Mouse (Mus musculus) spleen, postnatal 14 days (tissue): ENCODE measurements around the gene Cdh22.

Experiments
- DNase-seq, 2 experiments: peaks; one replicate each; pipeline ENCODE4 v3.0.0; 2021 to 2022; ENCODE audit warnings: low spot score in 2 of 2

Gene Cdh22

GRCm38 (mm10) chr2:165250903-165251302 lies 16.2 kb upstream of the Cdh22 start:
- DNase-seq: no peak

DNA sequence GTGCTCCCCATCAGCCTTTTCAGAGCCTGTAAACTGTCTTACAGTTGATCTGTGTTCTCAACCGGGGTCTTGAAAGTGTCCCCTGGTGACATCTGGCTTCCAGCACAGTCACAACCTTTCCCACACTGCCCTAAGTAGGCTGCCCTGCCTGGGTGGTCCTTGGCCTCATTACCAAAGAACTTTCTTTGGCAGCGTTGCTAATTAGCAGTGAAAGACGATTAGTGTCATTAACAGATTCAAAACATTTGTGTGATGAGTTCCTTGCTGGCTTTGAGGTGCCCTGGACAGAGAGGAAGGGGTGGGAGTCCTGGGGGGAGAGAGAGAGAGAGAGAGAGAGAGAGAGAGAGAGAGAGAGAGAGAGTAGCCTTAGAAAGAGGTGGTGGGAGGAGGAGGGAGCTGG lies 14.3 kb upstream of the Cdh22 start:
- DNase-seq: no peak

DNA sequence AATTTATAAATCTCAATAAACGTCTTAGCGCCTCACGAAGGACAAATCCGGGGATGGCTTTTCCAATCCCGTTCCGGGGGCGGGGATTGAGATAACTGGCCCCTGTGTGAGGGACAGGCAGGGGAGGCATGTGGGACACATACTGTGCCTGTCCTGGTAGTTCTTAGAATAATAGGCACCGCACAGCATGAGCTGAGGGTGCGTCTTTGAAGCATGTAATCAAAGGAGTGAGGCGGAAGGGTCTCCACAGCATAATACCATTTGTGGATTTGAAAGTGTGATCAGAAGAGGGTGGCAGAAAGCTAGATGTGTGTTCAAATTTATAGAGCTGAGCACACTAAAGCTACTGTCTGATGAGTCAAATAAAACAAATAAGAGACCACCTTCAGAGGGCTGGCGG lies 11.7 kb upstream of the Cdh22 start:
- no peak for DNase-seq

GRCm38 (mm10) chr2:165243122-165243720 lies 8.6 kb upstream of the Cdh22 start:
- no peak for DNase-seq

DNA sequence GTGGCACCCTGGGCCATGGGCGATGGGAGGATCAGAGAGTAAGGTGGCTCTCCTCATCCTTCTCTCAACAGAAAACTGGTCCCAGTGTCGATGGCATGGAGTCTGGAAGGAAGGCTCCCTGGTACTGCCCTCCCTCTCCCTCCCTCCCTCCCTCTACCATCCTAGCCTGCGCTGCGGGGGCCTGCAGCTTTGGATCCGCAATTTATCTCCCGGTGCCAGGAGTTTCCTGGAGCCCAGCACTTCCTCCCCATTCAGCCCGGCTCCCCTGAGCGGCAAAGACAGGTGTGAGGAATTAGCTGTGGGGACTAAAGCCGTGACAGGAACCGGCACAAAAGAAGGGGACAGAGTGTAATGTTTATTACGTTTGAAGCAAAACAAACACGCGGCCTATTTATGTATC lies 7.9 kb upstream of the Cdh22 start:
- DNase-seq: no peak

DNA sequence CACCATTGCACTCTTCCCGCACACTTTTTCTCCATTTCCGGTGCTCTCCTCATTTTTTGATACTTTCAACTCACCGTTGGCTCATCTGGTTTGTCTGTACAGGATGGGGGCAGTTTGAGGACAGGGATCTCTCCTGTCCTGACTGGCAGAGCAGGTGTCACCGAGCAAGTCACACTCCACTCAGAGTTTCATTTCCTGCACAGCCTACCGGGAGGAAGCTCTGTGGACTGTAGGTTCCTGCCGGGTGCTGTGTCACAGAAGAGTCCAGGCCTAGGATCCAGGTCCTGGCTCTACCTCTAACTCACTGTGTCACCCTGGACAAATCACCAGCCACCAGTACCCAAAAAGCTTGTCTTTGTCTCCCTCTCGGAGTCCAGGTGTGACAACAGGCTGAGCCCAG lies 7.1 kb upstream of the Cdh22 start:
- no peak for DNase-seq

- no peak for DNase-seq
These were observed 5.7 kb upstream of the Cdh22 start for GRCm38 (mm10) chr2:165240371-165240770.

GRCm38 (mm10) chr2:165239533-165240144 lies 5.0 kb upstream of the Cdh22 start:
- no peak for DNase-seq

DNA sequence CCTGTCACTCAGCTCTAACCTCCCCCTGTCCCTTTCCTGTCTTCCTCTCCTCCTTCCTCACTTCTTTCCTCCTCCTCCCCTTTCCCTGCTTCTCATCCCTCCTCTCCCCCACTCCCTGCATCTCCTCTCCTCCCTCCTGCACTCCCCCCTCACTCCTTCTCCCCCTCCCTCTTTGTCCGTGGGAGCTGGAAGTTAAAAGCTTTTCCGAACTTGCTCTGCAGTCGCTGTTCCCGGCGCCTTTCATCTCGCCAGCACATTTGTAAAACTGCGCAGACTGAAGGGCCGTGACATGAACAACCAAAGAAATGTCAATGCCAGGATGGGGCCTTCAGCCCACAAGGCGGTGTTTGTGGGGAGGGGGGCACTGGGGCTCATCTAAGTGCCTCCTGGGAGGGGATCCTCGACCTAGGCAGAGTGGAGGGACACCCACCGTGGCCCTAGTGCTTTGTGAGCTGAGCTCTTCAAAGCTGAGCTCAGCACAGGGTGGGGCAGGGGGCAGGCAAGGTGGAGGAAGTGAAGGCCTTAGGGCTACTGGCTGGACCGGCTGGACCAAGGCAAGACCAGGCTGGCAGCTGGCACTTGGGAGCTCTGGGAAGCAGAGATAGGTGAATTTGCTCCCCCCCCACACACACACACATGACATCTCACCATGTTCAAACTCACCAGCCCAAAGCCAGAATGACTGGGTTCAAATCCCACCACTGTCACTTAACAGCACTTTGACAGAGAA lies 3.9 kb upstream of the Cdh22 start:
- DNase-seq: no peak

- no peak for DNase-seq
These were observed 401 bp downstream of the Cdh22 start for GRCm38 (mm10) chr2:165234291-165234612.

DNA sequence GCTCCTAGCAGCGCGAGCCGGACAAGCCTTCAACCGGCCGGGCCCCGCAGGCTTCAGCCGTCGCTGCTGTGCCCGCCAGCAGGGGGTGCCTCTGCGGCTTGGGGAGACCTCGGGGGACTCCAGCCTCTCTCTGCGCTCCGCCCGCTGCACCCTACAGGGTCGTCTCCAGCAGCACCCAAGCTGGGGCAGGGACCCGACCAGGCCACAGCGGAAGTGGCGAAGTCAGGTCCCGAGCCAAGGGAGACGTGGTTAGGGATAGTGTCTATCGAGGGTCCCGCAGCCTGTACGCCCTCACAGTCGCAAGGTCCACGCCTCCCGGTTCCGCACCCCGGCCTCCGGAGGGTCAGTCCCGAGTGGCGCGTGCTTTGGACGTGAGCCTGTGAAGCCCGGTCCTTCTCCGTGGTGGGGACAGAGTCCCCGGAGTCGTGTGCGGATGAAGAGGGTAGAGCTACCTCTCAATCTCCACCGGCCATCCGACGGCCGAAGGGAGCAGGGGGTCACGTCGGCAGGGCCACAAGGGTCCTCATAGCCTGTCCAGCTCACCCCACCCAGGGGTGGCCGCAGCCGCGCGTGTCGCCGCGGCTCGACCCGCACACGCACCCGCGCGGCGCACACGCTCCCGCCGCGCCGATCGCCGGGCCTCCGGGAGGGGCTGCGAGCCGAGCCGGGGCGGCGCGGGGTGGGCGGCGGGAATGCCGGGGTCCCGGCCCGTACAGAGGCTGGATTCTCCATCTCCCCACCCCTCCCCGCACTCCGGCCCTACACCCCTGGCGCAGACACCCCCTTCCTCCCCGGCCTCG lies 962 bp downstream of the Cdh22 start:
- DNase-seq: peak; percentile 25 to 47

DNA sequence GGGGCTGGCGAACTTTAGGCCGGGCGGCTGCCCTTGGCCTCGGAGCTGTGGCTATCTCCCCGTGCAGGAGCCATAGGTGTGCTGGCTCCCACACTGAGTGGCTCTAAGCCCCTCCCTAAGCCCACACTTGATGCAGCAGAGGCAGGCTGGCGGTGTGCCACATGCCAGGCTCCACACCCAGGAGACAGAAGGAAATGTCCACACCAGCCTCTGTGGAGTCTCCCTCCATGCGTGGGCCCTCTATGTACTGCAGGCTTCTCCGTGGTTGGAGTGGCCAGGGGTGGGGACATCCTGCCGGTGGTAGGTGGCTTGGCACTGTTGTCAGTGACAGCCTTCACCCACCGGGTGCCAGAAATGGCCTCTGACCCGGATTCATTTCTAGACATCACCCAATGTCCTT lies 5.6 kb downstream of the Cdh22 start:
- no peak for DNase-seq

DNA sequence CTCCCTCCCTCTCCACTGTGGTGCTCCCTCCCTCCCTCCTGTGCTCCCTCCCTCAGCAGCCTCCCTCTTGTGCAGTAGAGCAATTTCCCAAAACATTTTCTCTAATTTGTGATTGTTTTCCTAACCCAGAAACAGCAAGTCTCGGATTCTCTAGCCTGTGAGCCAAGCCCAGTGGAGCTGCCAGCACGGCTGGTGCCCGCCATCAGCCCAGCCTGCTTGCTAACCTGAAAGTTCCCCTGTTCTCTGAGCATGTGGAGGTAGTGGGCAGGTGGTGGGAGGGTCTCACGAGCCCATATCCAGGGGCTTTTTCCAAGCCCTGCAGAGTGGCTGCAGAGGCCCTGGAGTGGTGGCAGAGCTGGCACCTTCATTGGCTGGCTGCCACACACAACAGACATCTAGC lies 10.8 kb downstream of the Cdh22 start:
- no peak for DNase-seq

DNA sequence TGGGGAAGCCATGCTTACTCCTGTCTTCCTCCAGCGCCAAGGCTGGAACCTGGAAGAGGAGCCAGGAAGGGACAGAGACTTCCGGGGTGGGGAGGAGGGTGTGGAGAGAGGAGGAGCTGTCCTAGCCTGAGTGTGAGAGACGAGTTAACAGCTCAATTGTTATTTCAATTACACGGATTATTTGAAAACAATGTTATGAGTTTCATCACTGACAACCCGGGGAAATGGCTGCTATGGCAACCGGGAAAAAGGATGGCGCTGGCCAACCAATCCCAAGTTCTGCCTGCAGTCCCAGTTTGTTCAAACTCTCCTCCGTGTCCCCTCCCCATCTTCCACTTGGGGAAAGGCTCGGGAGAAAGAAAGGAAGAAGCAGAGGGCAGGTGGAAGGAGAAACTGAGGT lies 12.7 kb downstream of the Cdh22 start:
- DNase-seq: no peak

DNA sequence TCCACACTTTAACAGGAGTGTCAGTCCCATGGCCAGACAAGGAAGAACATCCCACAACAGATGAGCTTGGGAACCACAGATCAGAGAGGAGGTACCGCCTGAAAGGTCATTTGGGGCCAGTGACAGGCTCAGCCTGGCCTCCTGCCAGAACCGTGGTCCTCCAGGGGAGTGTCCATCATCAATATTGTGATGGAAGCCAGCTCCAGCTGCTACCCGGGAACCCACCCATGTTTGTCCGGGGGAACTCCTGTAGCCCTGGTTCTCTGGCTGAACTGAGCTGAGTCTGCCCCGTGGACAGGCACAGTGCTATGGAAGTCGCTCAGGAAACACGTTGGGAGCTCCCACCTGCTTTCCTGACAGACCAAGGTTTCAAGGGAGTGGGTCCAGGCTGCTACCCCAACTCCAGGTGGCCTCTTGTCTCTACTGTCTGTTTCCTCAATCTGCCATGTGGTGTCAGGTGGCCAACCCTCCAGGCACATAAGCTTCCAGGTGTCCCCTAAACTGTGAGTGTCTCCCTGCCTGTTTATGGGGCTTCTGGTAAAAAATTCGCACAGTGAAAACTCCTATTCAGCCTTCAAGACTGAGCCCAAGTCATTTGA lies 14.2 kb downstream of the Cdh22 start:
- DNase-seq: no peak

DNA sequence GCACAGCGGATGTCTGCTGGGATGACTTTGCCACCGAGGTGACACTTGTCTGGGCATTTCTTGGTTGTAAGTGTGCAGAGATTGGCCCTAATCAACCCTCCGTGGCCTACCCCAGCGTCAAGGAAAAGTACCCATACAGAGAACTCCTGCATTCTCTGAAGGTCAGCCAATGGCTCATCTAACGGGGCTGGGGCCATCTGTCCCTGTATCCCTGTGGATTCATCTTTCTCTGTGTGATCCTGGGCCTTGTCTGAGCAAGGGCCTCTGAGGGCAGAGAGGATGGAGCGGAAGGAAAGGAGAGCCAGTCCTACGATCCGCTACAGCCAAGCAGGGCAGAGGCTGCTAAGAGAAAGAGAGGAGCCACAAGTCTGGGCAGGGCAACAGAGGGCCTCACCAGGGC lies 15.7 kb downstream of the Cdh22 start:
- no peak for DNase-seq

- DNase-seq: no peak
These were observed 17.1 kb downstream of the Cdh22 start for GRCm38 (mm10) chr2:165217361-165218149.

GRCm38 (mm10) chr2:165215103-165215951 lies 19.3 kb downstream of the Cdh22 start:
- no peak for DNase-seq

DNA sequence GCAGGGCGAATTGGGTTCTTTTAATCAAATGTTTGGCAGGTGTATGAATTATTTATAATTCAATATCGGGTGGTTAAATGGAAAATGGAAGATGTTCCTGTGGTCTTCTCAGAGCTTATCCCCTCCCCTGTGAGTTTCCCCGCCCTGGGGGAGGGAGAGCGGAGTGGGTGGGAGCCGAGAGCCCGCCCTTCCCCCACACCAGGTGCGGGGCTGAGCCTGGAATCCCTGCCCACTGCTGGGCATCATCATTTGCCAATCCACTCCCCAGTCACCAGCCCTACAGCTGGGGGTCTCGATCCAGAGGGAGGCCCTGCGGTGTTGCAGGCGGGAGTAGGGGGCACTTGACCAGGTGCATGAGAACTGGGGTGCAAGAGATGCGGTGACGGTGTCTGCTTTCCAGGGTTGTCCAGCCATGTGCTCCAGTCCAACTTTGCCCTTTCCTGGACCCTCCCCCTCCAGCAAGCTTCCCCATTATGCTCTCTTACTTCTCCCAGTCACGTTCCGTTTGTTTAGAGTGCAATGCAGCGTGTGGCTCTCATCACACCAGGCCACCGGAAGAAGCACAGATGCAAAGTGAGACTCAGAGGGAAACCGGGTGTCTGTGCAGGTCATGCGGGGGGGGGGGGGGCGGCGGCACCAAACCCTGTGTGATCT lies 23.1 kb downstream of the Cdh22 start:
- DNase-seq: no peak

DNA sequence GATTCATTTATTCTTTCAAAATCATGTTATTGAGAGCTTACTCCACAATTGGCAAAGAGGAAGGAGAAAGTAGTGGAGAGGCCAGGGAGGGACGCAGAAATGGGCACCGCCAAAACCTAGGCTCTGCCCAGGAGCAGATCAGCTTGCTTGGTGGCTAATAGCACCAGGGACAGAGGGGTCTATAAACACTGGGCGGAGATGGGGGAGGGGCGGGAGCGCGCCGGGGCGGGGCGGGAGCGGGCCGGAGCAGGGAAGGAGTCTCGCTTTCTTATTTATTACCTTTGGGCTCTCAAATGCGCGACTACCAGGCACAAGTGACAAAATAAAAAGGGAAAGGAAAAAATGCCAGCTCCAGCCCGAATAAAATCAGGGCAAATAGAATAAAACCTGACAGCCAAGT lies 23.7 kb downstream of the Cdh22 start:
- DNase-seq: no peak
